Mouse (Mus musculus): ENCODE measurements around the gene Gsg1l.
A peak's percentile ranks its signal among the peaks of the same experiment; 100 is the strongest.

The Gsg1l gene

DNA sequence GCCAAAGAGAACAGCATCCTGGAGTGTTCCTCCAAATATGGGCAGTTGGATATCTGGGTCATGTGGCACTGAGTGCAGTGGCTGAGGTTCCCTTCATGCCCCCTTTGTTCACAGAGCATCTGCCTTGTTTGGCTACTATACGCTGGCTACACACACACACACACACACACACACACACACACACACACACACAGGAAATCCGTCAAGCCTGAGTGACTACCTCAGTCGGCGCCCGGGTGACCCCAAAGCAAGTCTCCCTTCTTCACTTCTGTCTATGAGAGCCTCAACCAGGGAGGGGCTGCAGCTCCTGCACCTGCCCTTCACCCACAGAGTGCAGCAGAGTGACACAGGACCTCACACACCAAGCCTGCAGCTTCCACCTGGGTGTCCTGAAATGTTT, 161.4 kb downstream of the Gsg1l start:
- DNase-seq, result no peak

- no peak for DNase-seq
These were observed 181.6 kb downstream of the Gsg1l start for GRCm38 (mm10) chr7:125900386-125901161.

DNA sequence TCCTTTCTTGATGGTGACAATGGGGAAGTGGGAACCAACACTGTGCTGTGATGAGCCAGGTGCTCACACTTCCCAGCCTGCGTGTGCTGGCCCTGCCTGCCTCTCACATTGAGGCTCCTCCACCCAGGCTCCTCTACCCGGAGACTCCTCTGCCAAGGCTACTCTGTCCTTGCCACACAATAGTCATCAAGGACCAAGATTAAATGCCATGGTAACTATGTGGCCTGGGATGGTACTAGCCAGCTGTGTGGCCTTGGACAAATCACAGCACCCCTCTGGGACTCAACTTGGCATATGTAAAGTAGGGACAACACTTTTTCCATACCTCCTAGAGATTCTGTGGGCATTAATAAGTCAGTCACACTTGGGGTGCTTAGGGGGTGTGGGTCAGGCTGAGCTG, 182.3 kb downstream of the Gsg1l start:
- DNase-seq, result no peak

- DNase-seq, result peak; percentile 60
These were observed 183.2 kb downstream of the Gsg1l start for GRCm38 (mm10) chr7:125899036-125899435.

DNA sequence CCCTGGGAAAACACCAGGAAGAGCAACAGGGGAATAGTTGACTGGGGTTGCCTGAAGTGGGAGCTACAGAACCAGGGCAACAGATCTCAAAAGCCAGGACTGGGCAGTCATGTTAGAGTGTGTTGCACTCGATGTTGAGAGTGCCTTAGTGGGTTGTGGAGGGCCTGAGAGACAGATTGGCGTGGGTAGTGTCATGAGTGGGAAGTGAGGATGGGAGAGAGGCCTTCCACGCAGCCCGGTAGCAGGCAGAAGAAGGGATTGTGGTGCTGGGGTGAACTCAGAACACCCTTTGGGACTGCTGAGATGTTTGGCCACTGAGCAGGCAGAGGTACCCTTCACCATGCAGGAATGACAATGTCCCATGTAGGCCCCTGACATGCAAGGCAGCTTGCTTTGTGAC, 185.2 kb downstream of the Gsg1l start:
- no peak for DNase-seq

GRCm38 (mm10) chr7:125893621-125894020, 188.6 kb downstream of the Gsg1l start:
- DNase-seq, result no peak

GRCm38 (mm10) chr7:125888373-125888772, 193.8 kb downstream of the Gsg1l start:
- peak; percentile 23 for DNase-seq

- no peak for DNase-seq
These were observed 194.4 kb downstream of the Gsg1l start for GRCm38 (mm10) chr7:125887761-125888160.

DNA sequence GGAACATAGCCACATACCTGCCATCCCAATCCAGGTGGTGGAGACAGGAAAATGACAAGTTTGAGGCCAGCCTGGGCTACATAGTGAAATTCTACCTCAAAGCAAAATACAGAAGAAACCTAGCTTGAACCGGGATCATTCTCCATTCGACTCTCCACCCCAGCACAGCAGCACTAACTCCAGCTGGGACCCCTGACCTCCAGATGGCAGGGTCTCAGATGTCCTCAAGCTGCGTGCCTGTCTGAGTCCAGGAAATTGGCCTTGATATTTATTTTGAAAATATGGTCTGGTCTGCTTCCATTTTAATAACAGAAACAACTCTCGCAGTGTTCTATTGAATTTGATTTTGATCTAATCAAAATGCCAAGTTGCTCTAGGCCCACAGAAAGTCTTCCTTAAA, 195.1 kb downstream of the Gsg1l start:
- DNase-seq, result no peak

DNA sequence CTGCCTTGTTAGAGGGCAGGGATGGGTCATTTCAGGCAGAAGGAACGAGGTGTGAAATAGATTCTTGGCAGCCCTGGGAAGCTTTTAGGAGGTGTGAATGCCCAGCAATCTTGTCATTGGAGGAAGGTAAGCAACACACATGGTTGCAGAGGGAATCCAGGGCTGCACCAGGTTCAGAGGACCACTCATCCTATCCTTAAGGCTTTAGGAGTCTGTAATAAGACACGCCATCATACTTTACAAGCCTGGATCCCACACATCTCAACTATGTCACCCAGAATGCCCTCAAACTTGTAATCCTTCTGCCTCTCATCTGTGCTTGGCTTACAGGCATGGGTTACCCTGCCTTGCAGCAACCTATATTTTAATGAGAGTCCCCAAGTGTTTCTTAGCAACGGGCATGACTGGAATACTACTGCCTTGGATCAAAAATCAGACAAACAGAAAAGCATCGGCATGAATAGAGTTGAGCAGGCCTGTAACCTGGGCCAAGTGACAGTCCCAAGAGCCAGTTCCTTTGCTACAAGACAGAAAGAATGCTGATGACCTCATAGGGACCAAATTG, 196.0 kb downstream of the Gsg1l start:
- DNase-seq, result no peak

GRCm38 (mm10) chr7:125883232-125883631, 199.0 kb downstream of the Gsg1l start:
- DNase-seq, result no peak

DNA sequence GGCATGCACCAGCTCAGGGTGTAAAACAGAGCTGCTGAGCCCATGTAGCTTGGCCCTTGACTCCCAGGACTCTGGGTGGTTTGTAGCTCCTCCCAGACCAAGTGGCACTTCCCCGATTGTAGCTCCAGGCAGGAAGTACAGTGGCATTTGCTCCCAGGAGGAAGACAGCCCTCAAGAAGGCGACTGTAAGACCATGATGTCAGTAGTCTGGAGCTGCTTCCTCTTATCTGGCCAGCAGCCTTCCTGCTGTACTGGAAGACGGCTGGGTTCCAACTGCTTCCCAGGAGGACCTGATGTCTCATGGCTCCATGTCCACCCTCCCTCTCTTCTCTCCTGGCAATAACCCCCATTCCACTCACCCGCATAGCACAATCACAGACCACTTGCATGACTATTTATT, 204.2 kb downstream of the Gsg1l start:
- no peak for DNase-seq

DNA sequence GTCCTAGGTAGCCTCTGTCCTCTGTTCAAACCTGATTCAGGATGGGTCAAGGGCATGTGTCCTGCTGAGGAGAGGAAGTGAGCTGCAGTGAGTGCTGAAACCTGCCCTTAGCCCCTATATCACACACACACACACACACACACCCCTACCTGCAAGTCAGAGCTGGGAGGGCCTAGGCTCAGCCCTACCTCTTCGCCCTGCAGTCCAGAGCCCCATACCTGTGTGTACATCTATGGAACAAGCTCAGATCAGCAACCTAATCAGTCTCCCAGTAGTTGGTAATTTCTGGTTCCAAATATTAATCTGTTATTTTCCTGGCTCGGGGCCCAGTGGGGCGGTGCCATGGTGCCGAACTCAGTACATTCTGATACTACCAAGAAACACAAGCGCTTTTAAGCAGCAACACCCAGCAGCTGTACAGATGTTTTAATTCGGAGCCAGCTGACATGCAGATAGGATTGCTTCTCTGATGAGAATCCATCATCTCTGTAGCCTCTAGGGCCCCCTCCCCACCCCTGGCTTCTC, 208.2 kb downstream of the Gsg1l start:
- DNase-seq, result no peak

DNA sequence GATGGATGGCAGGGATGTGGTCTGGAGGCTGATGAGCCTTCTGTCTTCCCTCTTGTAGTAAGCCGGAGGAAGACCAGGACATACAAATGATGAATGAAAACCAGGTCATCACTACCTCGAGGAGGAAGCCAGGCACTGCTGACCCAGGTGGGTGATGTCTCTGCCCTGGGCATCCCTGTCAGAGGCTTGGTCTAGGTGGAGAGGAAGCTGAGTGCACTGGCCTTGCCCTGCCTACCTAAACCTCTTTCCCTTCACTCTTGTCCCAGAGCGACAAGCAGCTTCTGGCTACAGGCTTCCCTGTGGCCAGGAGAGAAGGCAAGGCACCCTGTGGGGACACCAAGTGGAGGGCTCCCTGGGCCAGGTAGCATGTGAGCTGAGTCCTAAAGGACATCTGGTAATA, 209.3 kb downstream of the Gsg1l start:
- DNase-seq, result no peak

- no peak for DNase-seq
These were observed 210.0 kb downstream of the Gsg1l start for GRCm38 (mm10) chr7:125872202-125872580.

GRCm38 (mm10) chr7:125871404-125872201, 210.6 kb downstream of the Gsg1l start:
- no peak for DNase-seq

DNA sequence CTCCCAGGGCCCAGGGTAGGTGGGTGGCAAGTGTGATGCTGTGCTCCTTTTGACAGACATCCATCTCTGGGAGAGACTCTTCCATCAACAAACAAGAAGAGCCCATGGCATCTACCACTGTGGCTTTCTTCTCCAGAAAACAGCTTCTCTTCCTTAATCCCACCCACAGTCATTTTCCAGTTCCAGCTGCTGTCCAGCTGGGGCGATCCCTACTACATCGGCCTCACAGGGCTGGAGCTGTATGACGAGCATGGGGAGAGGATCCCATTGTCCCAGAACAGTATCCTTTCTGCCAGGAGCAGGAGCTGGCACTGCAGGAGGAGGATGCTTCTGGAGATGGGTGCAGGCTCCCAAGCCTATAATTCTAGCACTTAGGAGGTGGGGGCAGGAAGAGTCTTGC, 213.6 kb downstream of the Gsg1l start:
- DNase-seq, result no peak

DNA sequence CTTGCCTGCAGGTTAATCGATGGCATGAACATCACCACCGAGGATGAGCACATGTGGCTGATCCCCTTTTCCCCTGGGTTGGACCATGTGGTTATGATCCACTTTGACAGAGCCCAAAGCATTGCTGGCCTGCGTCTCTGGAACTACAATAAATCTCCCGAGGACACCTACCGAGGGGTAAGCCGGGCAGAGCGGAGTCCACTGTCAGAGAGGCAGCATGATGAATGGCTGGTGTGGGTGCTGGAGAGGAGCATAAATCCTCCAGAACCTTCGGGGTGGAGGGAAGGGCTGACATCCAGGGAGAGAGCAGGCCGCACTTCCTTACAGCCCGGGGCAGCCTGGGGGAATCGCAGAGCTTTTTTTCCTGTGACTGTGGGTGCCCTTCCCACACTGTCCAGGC, 217.0 kb downstream of the Gsg1l start:
- DNase-seq, result no peak

- no peak for DNase-seq
These were observed 218.2 kb downstream of the Gsg1l start for GRCm38 (mm10) chr7:125864026-125864425.

DNA sequence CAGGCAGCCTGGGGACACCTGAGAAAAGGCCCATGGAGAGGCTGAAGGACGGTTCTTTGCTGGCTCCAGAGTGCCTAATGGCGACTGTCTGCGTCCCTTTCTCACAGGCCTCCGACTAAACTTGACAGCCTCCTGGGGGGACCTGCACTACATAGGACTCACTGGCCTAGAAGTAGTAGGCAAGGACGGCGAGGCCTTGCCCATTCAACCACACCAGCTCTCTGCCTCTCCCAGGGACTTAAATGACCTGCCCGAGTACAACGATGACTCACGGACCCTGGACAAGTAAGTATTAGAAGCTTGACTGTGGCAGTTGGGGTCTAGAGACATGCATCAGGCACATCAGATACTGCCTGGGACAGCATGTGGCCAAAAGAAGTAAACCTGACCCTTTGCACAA, 221.8 kb downstream of the Gsg1l start:
- DNase-seq, result no peak

GRCm38 (mm10) chr7:125859564-125859963, 222.6 kb downstream of the Gsg1l start:
- DNase-seq, result no peak

DNA sequence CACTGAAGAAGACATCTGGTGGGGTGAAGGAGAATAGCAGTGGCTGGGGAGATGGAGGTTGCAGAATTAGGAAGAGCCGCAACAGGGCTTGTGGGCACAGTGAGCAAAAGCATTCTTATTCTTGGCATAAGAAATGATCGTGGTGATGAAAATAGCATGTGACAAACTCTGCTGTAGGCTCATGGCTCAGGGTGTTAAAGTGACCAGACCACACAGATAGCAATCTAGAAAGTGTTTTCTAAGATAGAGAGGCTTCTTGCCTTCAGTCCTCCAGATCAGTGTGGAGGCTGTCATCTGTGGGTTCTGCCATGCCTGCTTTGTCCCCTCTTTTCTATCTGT, 234.7 kb downstream of the Gsg1l start:
- DNase-seq, result no peak

DNA sequence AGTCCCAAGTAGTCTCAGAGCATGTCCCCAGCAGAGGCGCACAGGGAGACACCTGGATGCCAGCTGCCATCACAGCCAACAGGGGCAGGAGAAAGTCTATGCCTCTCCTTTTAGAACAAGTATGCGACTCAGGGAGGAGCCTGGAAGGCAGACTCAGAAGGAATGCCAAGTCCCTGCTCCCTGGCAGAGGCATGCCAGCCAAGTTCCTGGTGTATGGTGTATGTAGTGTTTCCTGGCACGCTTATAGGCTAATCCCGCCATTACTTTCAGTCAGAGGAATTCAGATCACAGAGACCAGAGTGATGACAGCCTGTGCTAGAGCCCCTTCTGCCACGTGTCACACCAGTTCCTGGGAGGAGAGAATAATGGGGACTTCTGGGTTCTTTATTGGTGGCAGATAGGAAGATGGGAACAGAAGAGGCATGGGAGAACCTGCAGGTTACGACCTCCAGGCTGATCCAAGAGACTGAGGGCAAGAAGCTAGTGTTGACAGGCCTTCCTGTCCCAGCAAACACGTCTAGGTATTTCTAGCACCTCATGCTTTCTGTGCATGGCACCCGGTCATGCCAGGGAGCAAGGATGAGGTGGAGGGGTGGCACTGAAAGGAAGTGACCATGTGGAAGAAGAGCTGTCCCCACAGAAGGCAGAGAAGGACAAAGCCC, 235.2 kb downstream of the Gsg1l start:
- DNase-seq, result peak; percentile 9
